Mouse (Mus musculus) A20 (cell line): ENCODE data around the gene Dda1.
"Not testable (repeated sequence)": the region's sequence is repeated elsewhere in the genome, so short reads cannot be mapped to it uniquely, and the experiment has no call there.

Source experiments
- DNase-seq: peaks from one replicate; pipeline ENCODE4 v3.0.0-alpha.2; 2011; ENCODE audit warnings: low read depth, low spot score

Dda1 gene

DNA sequence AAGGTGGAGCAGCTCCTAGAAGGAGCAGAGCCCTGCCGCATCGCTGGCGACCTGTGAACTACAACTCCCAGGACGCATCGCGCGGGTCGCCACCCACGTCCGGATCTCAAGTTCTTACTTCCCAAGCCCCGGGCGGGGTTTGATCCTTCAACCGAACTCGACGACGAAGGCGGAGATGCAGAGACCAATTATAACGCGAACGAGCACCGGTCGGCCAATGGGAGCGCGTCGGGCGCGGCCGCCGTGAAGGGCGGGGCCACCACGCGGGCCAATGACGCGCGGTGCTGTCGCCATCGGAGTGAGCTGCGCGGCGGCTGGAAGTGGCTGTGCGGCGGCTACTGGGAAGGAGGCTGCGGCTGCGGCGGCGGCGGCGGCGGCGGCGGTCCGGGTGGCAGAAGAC is at the start of gene Dda1:
Gene Dda1 (plus strand): TSS at position 284 of the 400 bp plus-strand sequence.
- peak; percentile 99 for DNase-seq

GRCm38 (mm10) chr8:71422121-71422520 is 46.9 kb upstream of the Dda1 start:
- no peak for DNase-seq

- DNase-seq, result not testable (repeated sequence)
These were observed 36.1 kb upstream of the Dda1 start for GRCm38 (mm10) chr8:71432935-71433334.

DNA sequence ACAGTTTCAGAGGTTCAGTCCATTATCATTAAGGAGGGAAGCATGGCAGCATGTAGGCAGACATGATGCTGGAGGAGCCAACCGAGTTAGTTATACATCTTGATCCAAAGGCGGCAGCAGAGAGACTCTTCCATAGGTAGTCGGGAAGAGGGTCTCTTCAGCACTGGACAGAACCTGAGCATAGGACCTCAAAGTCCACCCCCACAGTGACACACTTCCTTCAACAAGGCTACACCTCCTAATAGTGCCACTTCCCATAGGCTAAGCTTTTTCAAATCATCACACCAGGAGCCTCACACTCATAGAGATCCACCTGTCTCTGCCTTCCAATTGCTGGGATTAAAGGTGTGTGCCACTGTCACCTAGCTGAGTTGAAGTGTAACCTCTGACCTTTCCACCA is 32.0 kb upstream of the Dda1 start:
- no peak for DNase-seq

DNA sequence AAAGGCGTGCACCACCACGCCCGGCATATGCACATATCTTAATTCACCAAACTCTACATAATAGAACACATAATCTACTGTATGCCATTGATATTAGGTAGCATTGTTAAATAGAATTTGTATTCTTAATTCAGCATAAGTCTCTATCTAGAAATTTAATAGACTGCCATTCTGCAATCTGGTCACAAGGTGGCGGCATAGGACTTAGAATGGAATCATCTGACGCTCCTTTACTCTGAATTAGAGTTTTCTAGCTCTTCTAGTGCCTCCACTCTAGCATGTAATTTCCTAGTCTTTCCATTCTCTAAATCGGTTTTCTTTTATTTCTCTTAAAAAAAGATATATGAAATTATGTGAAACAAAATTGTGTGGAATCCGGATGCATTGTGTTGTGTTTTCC is 27.6 kb upstream of the Dda1 start:
- DNase-seq, result peak; percentile 72

GRCm38 (mm10) chr8:71445096-71445495 is 23.9 kb upstream of the Dda1 start:
- DNase-seq, result peak; percentile 78

- no peak for DNase-seq
These were observed 17.7 kb upstream of the Dda1 start for GRCm38 (mm10) chr8:71451337-71451736.

GRCm38 (mm10) chr8:71451777-71452176 is 17.2 kb upstream of the Dda1 start:
- no peak for DNase-seq

- DNase-seq, result no peak
These were observed 16.3 kb upstream of the Dda1 start for GRCm38 (mm10) chr8:71452669-71453068.

GRCm38 (mm10) chr8:71454668-71455067 is 14.3 kb upstream of the Dda1 start:
- no peak for DNase-seq

- DNase-seq, result no peak
These were observed 12.1 kb upstream of the Dda1 start for GRCm38 (mm10) chr8:71456906-71457305.

- DNase-seq, result no peak
These were observed 11.2 kb upstream of the Dda1 start for GRCm38 (mm10) chr8:71457659-71458270.

DNA sequence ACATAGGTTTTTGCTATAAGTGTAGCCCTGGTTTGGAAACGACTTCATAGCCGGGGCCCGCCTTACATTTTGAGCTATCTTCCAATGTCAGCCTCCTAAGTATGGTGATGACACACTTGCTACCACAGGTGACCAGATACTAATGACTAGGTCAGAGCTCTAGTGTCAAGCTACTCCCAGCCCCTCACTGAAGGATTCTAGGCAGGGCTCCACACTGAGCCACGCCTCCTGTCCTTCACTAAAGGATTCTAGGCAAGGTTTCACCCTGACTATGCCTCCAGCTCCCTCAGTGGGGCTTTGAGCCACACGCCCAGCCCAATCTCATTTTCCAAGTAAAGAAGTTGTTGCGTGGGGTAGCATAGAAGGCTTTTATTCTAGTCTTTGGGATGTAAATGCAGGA is 8.3 kb upstream of the Dda1 start:
- DNase-seq, result no peak

DNA sequence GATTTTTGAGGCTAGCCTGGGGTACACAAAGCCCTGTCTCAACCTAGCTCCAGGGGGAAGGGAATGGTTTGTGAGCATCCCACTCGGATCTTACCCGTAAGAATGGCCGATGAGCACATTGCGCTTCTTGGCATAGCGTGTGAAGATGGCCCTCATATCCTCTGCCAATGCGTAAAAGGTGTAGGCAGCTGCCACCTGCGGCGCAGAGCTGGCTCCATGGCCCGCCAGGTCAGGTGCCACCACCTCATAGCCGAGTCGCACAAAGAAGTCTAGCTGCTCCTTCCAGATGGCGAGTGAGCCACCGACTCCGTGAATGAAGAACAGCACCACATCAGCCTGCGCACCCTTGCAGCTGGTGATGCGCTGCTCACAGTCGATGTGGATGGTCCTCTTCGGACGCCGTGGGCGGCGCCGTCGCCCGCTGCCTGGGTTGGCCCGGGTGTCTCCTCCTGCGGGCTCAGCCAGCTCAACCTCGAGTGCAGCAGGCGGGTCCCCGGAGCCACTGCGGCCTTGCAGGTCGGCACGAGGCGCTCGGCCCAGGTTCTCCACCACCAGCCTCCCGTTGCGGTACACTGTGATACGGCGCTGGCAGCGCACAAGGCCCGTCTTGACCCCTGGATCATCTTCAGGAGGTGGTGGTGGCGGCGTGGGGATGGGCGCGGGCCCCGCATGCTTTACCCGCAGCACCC is 7.7 kb upstream of the Dda1 start:
- DNase-seq, result no peak

DNA sequence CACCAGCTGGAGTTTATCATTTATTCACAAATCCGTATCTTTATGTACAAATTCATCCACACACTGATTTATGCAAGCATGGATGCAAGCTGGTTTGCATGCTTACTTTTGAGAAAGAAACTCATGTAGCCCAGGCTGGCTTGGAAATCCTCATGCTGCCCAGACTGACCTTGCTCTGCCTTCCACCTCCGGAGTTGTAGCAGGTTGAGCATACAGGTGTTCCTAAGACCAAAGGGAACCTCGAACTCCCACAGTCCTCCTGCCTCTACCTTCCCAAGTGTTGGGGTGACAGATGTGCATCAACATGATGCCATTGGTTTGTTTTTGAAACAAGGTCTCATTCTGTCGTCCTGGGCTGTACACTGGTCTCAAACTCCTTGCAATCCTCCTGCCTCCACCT is 6.8 kb upstream of the Dda1 start:
- DNase-seq, result no peak

GRCm38 (mm10) chr8:71462786-71463185 is 6.2 kb upstream of the Dda1 start:
- peak; percentile 57 for DNase-seq

DNA sequence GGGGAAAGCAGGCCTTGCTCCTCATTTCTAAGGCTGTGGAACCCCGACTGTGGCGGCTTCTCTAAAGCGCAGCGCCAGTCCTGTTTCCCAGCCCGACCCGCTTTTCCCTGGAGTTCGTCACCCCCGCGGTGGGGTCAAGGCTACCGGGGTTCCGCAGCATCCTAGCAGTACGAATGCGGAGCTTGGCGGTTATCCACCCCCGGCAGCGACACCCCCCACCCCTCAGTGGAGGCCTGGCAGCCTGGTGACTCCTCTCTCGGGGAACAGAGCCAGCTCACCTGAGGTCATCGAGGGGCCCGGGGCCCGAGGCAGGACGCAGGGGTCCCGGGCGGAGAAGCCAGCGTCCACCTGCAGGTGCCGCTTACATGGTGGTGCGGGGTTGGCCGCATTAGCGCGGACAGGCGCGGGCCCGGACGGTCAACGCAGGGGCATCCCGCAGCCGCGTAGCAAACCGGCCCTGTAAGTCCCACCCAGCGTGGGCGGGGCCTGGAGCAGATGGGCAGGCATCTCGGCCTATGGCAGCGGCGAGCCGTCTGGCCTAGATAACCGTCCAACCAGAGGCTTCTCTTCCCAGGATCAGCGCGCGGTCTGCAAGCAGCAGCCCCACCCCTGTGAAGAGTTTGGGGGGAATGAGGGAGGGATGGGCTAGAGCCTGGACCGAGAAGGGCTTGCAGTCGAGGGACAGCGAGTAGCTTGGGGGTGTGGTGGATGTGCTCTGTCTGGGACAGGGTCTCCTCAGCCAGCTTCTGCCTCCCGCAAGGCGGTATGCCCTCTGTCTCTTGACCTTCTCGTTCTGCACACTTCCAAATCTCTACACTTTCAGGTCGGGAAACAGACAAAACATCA is 5.6 kb upstream of the Dda1 start, which contains the start of gene Abhd8:
Gene Abhd8 (minus strand): TSS at position 468 of the 846 bp plus-strand sequence.
- peak; percentile 98 for DNase-seq

GRCm38 (mm10) chr8:71464513-71465500 is 4.2 kb upstream of the Dda1 start, which contains the start of gene Mrpl34:
Gene Mrpl34, plus strand, starts transcription at chr8:71464959.
- DNase-seq, result peak; percentile 100

DNA sequence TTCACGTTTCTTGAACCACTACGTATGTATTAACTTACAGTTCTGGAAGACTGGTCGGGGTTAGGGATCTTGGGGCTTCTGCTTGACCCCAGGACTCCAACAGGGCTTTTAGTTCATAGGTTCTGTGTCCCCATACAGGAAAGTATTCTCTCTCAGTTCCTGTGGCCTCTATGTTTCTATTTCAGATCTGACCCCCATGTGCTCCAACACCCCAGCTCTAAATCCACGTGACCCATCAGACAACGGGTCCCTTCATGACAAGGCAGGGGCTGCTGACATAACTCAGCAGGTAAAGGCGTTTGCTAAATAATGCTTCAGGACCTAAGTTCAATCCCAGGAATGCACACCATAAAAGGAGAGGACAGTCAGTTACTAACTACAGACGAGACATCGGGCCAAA is 3.3 kb upstream of the Dda1 start:
- DNase-seq, result no peak

DNA sequence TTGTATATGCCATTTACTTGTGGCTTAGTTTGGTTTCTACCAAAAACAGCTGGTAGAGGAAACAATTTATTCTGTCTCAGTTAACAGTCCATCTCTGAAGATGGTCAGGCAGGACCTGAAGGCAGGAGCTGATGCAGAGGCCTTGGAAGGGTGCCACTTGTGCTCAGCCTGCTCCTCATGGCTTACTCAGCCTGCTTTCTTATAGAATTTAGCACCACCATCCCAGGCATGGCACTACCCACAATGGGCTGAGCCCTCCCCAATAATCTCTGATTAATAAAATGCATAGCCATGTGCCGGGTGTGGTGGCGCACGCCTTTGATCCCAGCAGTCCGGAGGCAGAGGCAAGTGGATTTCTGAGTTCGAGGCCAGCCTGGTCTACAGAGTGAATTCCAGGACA is 2.8 kb upstream of the Dda1 start:
- DNase-seq, result no peak

GRCm38 (mm10) chr8:71467201-71467600 is 1.8 kb upstream of the Dda1 start:
- no peak for DNase-seq
